Mouse (Mus musculus): Measurements from ENCODE around the gene Klrb1. TPM values are rescaled to one million over a fixed set of nuclear protein-coding genes. Genes with fewer than 3 reads are reported as not detected.
"Not testable (repeated sequence)": the region's sequence is repeated elsewhere in the genome, so short reads cannot be mapped to it uniquely, and the experiment has no call there.

Klrb1 gene
- not detected in 2 replicates for polyA plus RNA-seq (2016; fragmentation: Nextera tagmentation; extraction: Ambion mirVana)

GRCm38 (mm10) chr6:128722959-128723358, at the start of gene Klrb1:
Klrb1 (minus strand) TSS chr6:128723059.
- Histone ChIP-seq H3K27ac (replicated peaks) (no peak within 1 kb of the TSS), H3K4me1 (no peaks in the 10 kb centered on the region), H3K4me2 (replicated peaks) (no peak within 1 kb of the TSS), H3K9me3 (no peaks in the 10 kb centered on the region), H3K4me3 (no peak within 1 kb of the TSS), H3K9ac (replicated peaks) (no peak within 1 kb of the TSS), H3K27me3 (no peaks in the 10 kb centered on the region), H3K36me3 (no peaks in the 10 kb centered on the region)
- no peak for ATAC-seq (ENCODE audit: low FRiP score, low read depth)
- 86% methylated on average over 4 of the region's 4 CpGs for WGBS

GRCm38 (mm10) chr6:128769481-128770253, 46.8 kb upstream of the Klrb1 start:
- Histone ChIP-seq H3K4me2 (replicated peaks) (no peak overlapping the region), H3K4me3 (no peak overlapping the region), H3K4me1 (no peaks in the 10 kb centered on the region), H3K27ac (replicated peaks) (0 out of 2 replicates have a peak overlapping the region, but pooled peaks have one; percentile 3), H3K27me3 (no peaks in the 10 kb centered on the region), H3K9me3 (no peaks in the 10 kb centered on the region), H3K9ac (replicated peaks) (no peak overlapping the region), H3K36me3 (no peaks in the 10 kb centered on the region)
- WGBS, result 79% methylated on average over 10 of the region's 10 CpGs
- no peak for ATAC-seq (ENCODE audit: low FRiP score, low read depth)

GRCm38 (mm10) chr6:128768047-128768446, 45.2 kb upstream of the Klrb1 start:
- 82% methylated on average over 4 of the region's 4 CpGs for WGBS
- no peak for ATAC-seq (ENCODE audit: low FRiP score, low read depth)

GRCm38 (mm10) chr6:128766486-128767254, 43.8 kb upstream of the Klrb1 start:
- not testable (repeated sequence) for H3K4me2 ChIP-seq (replicated peaks); H3K36me3 ChIP-seq; H3K4me1 ChIP-seq; H3K4me3 ChIP-seq; H3K9me3 ChIP-seq; H3K9ac ChIP-seq (replicated peaks); H3K27me3 ChIP-seq
- 70% methylated on average over 6 of the region's 6 CpGs for WGBS
- H3K27ac ChIP-seq (replicated peaks), result peak overlapping the region; percentile 44
- peak; percentile 42; the same call in 1 of the 2 replicates for ATAC-seq (ENCODE audit: low FRiP score, low read depth)

More at GRCm38 (mm10) chr6:128768047-128768446, 45.2 kb upstream of the Klrb1 start:
- Histone ChIP-seq H3K36me3 (no peaks in the 10 kb centered on the region), H3K27me3 (no peaks in the 10 kb centered on the region), H3K9me3 (no peaks in the 10 kb centered on the region), H3K4me2 (replicated peaks) (no peak overlapping the region), H3K27ac (replicated peaks) (no peak overlapping the region), H3K4me1 (no peaks in the 10 kb centered on the region), H3K9ac (replicated peaks) (no peak overlapping the region), H3K4me3 (no peak overlapping the region)

- ATAC-seq (ENCODE audit: low FRiP score, low read depth), result no peak
- H3K36me3 ChIP-seq, result no peaks in the 10 kb centered on the region
- no peak overlapping the region for H3K4me2 ChIP-seq (replicated peaks)
- no peaks in the 10 kb centered on the region for H3K9me3 ChIP-seq
- no peaks in the 10 kb centered on the region for H3K27me3 ChIP-seq
- H3K4me3 ChIP-seq, result no peak overlapping the region
- no peak overlapping the region for H3K27ac ChIP-seq (replicated peaks)
- 75% methylated on average over 1 of the region's 1 CpGs for WGBS
- H3K9ac ChIP-seq (replicated peaks), result no peak overlapping the region
- no peaks in the 10 kb centered on the region for H3K4me1 ChIP-seq
These were observed 42.4 kb upstream of the Klrb1 start for GRCm38 (mm10) chr6:128765211-128765610.

GRCm38 (mm10) chr6:128764598-128764997, 41.7 kb upstream of the Klrb1 start:
- Histone ChIP-seq H3K27ac (replicated peaks) (peak overlapping the region; percentile 73; the same call in 1 of the 2 replicates), H3K4me3 (peak overlapping the region; percentile 56), H3K4me1 (no peaks in the 10 kb centered on the region), H3K9me3 (no peaks in the 10 kb centered on the region), H3K9ac (replicated peaks) (peak overlapping the region; percentile 46; the same call in 1 of the 2 replicates), H3K27me3 (no peaks in the 10 kb centered on the region), H3K36me3 (no peaks in the 10 kb centered on the region), H3K4me2 (replicated peaks) (peak overlapping the region; percentile 49)
- WGBS, result 22% methylated on average over 5 of the region's 5 CpGs
- ATAC-seq (ENCODE audit: low FRiP score, low read depth), result no peak

- 2% methylated on average over 30 of the region's 30 CpGs for WGBS
- Histone ChIP-seq H3K27me3 (no peaks in the 10 kb centered on the region), H3K27ac (replicated peaks) (peak overlapping the region; percentile 83), H3K4me3 (peak overlapping the region; percentile 56), H3K36me3 (no peaks in the 10 kb centered on the region), H3K4me1 (no peaks in the 10 kb centered on the region), H3K9ac (replicated peaks) (peak overlapping the region; percentile 67), H3K4me2 (replicated peaks) (peak overlapping the region; percentile 62), H3K9me3 (no peaks in the 10 kb centered on the region)
- ATAC-seq (ENCODE audit: low FRiP score, low read depth), result peak; percentile 90
These were observed 41.1 kb upstream of the Klrb1 start for GRCm38 (mm10) chr6:128763736-128764523.

- H3K27me3 ChIP-seq; H3K36me3 ChIP-seq; H3K9me3 ChIP-seq; ATAC-seq (ENCODE audit: low FRiP score, low read depth); H3K4me1 ChIP-seq: not testable (repeated sequence)
- peak overlapping the region; percentile 83 for H3K27ac ChIP-seq (replicated peaks)
- peak overlapping the region; percentile 67 for H3K9ac ChIP-seq (replicated peaks)
- peak overlapping the region; percentile 62 for H3K4me2 ChIP-seq (replicated peaks)
- peak overlapping the region; percentile 56 for H3K4me3 ChIP-seq
- 75% methylated on average over 9 of the region's 10 CpGs for WGBS
These were observed 40.2 kb upstream of the Klrb1 start for GRCm38 (mm10) chr6:128762892-128763670.

GRCm38 (mm10) chr6:128761144-128761540, 38.3 kb upstream of the Klrb1 start:
- Histone ChIP-seq H3K4me3 (peak overlapping the region; percentile 60), H3K36me3 (no peaks in the 10 kb centered on the region), H3K9me3 (no peaks in the 10 kb centered on the region), H3K9ac (replicated peaks) (no peak overlapping the region), H3K4me2 (replicated peaks) (peak overlapping the region; percentile 48), H3K27me3 (no peaks in the 10 kb centered on the region), H3K4me1 (no peaks in the 10 kb centered on the region), H3K27ac (replicated peaks) (no peak overlapping the region; the same call in 1 of the 2 replicates)
- no peak for ATAC-seq (ENCODE audit: low FRiP score, low read depth)
- WGBS, result 45% methylated on average over 5 of the region's 5 CpGs

- H3K36me3 ChIP-seq, H3K27me3 ChIP-seq, H3K9me3 ChIP-seq, H3K4me1 ChIP-seq: not testable (repeated sequence)
- peak overlapping the region; percentile 75 for H3K27ac ChIP-seq (replicated peaks)
- WGBS, result under 1% methylated on average over 44 of the region's 44 CpGs
- peak overlapping the region; percentile 48 for H3K4me2 ChIP-seq (replicated peaks)
- H3K9ac ChIP-seq (replicated peaks), result peak overlapping the region; percentile 68
- H3K4me3 ChIP-seq, result peak overlapping the region; percentile 60
- peak; percentile 59 for ATAC-seq (ENCODE audit: low FRiP score, low read depth)
These were observed 37.7 kb upstream of the Klrb1 start for GRCm38 (mm10) chr6:128760416-128761143.
